Mouse (Mus musculus): ENCODE measurements around the gene Usp7.

GRCm38 (mm10) chr16:8672811-8673210 is 119.3 kb downstream of the Usp7 start:
- TF ChIP-seq CTCF (IDR thresholded peaks at IDR 0.05; ENCODE audit: insufficient read depth, low read length) = no peak
- no peak for TF ChIP-seq POLR2A (IDR thresholded peaks at IDR 0.05; ENCODE audit: borderline replicate concordance, extremely low read depth, low read depth, low read length)

Measured in lung, adult 2 months (tissue).